17 mouse cellular contexts compared by ENCODE assay signal in genomic region chr12:75536566-75536965, GRCm38 (mm10). TPM values are rescaled to one million over a fixed set of nuclear protein-coding genes. Genes with fewer than 3 reads are reported as not detected.
DNase-seq lines count a peak whose midpoint lies in the region; ATAC-seq and TF ChIP-seq lines count a peak whose summit lies in the region.
"Had no signal": no experiment of that assay in that cellular context is flagged by ENCODE, and none has a peak within 500 bp of the region (broad histone marks: within the 10 kb centered on the region; RNA-seq: fewer than 3 reads in every experiment).

No protein-coding gene starts in this region.

- H3K4me1 ChIP-seq in heart, embryonic 12.5 days (replicated peaks): peaks cover 46% of the 10 kb centered on the region
- H3K4me1 ChIP-seq in liver, embryonic 12.5 days: peaks cover 48% of the 10 kb centered on the region
- peaks cover 24% of the 10 kb centered on the region for H3K4me1 ChIP-seq in liver, embryonic 11.5 days (replicated peaks; ENCODE audit: control insufficient read depth, insufficient read depth, low read length)
- peaks cover 16% of the 10 kb centered on the region for H3K4me1 ChIP-seq in stomach, embryonic 15.5 days

- H3K9ac ChIP-seq in heart, embryonic 12.5 days: no peak overlapping the region
- no peak overlapping the region for H3K9ac ChIP-seq in liver, embryonic 12.5 days
- H3K9ac ChIP-seq in liver, embryonic 11.5 days (ENCODE audit: low read depth, low read length): no peak overlapping the region
- H3K9ac ChIP-seq in stomach, embryonic 15.5 days: no peak overlapping the region
- H3K9ac ChIP-seq: neural tube, embryonic 12.5 days had no signal

- intact Hi-C loops in heart, postnatal 36 days (cut with DNase I): no loop called here

- WGBS in heart, embryonic 12.5 days: 73% methylated on average over 7 of the region's 7 CpGs
- 73% methylated on average over 7 of the region's 7 CpGs for WGBS in liver, embryonic 12.5 days (ENCODE audit: insufficient replicate concordance)
- WGBS in liver, embryonic 11.5 days: 81% methylated on average over 7 of the region's 7 CpGs
- 68% methylated on average over 7 of the region's 7 CpGs for WGBS in stomach, embryonic 15.5 days

- no peaks in the 10 kb centered on the region for H3K27me3 ChIP-seq in heart, embryonic 12.5 days (replicated peaks)
- no peaks in the 10 kb centered on the region for H3K27me3 ChIP-seq in liver, embryonic 12.5 days (replicated peaks)
- H3K27me3 ChIP-seq in liver, embryonic 11.5 days (replicated peaks; ENCODE audit: control insufficient read depth, insufficient read depth, low read length): no peaks in the 10 kb centered on the region
- no peaks in the 10 kb centered on the region for H3K27me3 ChIP-seq in stomach, embryonic 15.5 days (replicated peaks)
- H3K27me3 ChIP-seq: neural tube, embryonic 12.5 days had no signal

- H3K27ac ChIP-seq in heart, embryonic 12.5 days (ENCODE audit: poor library complexity, severe bottlenecking): peak overlapping the region; percentile 48; the same call in 1 of the 2 replicates
- H3K27ac ChIP-seq in liver, embryonic 12.5 days: 0 out of 2 replicates have a peak overlapping the region, but pooled peaks have one; percentile 14
- no peak overlapping the region for H3K27ac ChIP-seq in liver, embryonic 11.5 days (ENCODE audit: low read depth, low read length)
- peak overlapping the region; percentile 59 for H3K27ac ChIP-seq in layer of hippocampus, adult 2 months
- 0 out of 2 replicates have a peak overlapping the region, but pooled peaks have one; percentile 42 for H3K27ac ChIP-seq in stomach, embryonic 15.5 days
- H3K27ac ChIP-seq: kidney, postnatal 0 days; left cerebral cortex, adult 2 months; neural tube, embryonic 12.5 days had no signal

- H3K4me2 ChIP-seq in heart, embryonic 12.5 days: no peak overlapping the region
- H3K4me2 ChIP-seq in liver, embryonic 12.5 days: no peak overlapping the region
- H3K4me2 ChIP-seq in liver, embryonic 11.5 days: no peak overlapping the region
- H3K4me2 ChIP-seq in stomach, embryonic 15.5 days: no peak overlapping the region
- H3K4me2 ChIP-seq: neural tube, embryonic 12.5 days had no signal

- TF ChIP-seq CTCF in layer of hippocampus, adult 2 months (conservative IDR thresholded peaks at IDR 0.05): no peak

- ATAC-seq in heart, embryonic 12.5 days (ENCODE audit: insufficient number of reproducible peaks, low FRiP score): no peak
- no peak for ATAC-seq in liver, embryonic 12.5 days
- ATAC-seq in liver, embryonic 11.5 days (replicated peaks; ENCODE audit: low FRiP score): no peak
- no peak for ATAC-seq in stomach, embryonic 15.5 days (ENCODE audit: insufficient read depth, low FRiP score, low read depth)
- ATAC-seq: inflammation-experienced regulatory T-cells, adult 6 months had no signal

- H3K4me3 ChIP-seq in heart, embryonic 12.5 days: no peak overlapping the region
- H3K4me3 ChIP-seq in liver, embryonic 12.5 days: no peak overlapping the region
- H3K4me3 ChIP-seq in liver, embryonic 11.5 days (ENCODE audit: low read depth, low read length): no peak overlapping the region
- H3K4me3 ChIP-seq in layer of hippocampus, adult 2 months: no peak overlapping the region
- no peak overlapping the region for H3K4me3 ChIP-seq in stomach, embryonic 15.5 days (replicated peaks)
- H3K4me3 ChIP-seq: left cerebral cortex, adult 2 months; neural tube, embryonic 12.5 days had no signal

- H3K9me3 ChIP-seq in heart, embryonic 12.5 days (replicated peaks): no peaks in the 10 kb centered on the region
- H3K9me3 ChIP-seq in liver, embryonic 12.5 days (replicated peaks): no peaks in the 10 kb centered on the region
- no peaks in the 10 kb centered on the region for H3K9me3 ChIP-seq in liver, embryonic 11.5 days (ENCODE audit: control insufficient read depth, low read length)
- H3K9me3 ChIP-seq in stomach, embryonic 15.5 days: no peaks in the 10 kb centered on the region
- H3K9me3 ChIP-seq: neural tube, embryonic 12.5 days had no signal

- H3K36me3 ChIP-seq in heart, embryonic 12.5 days: no peaks in the 10 kb centered on the region
- no peaks in the 10 kb centered on the region for H3K36me3 ChIP-seq in liver, embryonic 12.5 days
- no peaks in the 10 kb centered on the region for H3K36me3 ChIP-seq in liver, embryonic 11.5 days (ENCODE audit: control insufficient read depth, insufficient read depth, low read length)
- no peaks in the 10 kb centered on the region for H3K36me3 ChIP-seq in stomach, embryonic 15.5 days
- H3K36me3 ChIP-seq: neural tube, embryonic 12.5 days had no signal

- no peak for DNase-seq in heart, postnatal 36 days
- no peak for DNase-seq in liver, embryonic 11.5 days (ENCODE audit: low spot score)
- peak in 1 of 2 experiments; percentile 51 for DNase-seq in layer of hippocampus, adult 2 months (ENCODE audit: low spot score in 2 of 2)
- DNase-seq in right cerebral cortex, postnatal 4 days: no peak
- no peak for DNase-seq in ovary, adult 18-20 months (ENCODE audit: low spot score)
- DNase-seq: adrenal gland, adult 2 months; cerebellum, adult 8-10 months; gastrocnemius, postnatal 25 days; heart, postnatal 14 days; thymus, postnatal 25 days had no signal

RNA-seq across cellular contexts. Expression of gene Ppp2r5e, which starts 59.5 kb away (rescaled TPM):
- polyA plus RNA-seq in heart, embryonic 12.5 days (2016; fragmentation: Nextera tagmentation; extraction: Ambion mirVana): 12.1 and 12.7 TPM in 2 replicates
- total RNA-seq in heart, postnatal 36 days (2021): 10 to 100 TPM; 32.4 to 32.8 TPM
- polyA plus RNA-seq in liver, embryonic 12.5 days (2016; fragmentation: Nextera tagmentation; extraction: Ambion mirVana): 7.9 and 8.0 TPM in 2 replicates
- polyA plus RNA-seq in liver, embryonic 11.5 days (2014; fragmentation: Nextera tagmentation; extraction: Ambion mirVana): 10.0 and 10.7 TPM in 2 replicates
- 10 to 100 TPM; 79.1 to 80.1 TPM for total RNA-seq in layer of hippocampus, adult 2 months (2021)
- 11.9 and 12.5 TPM in 2 replicates for polyA plus RNA-seq in stomach, embryonic 15.5 days (2015; fragmentation: Nextera tagmentation; extraction: Ambion mirVana)
